Mouse (Mus musculus): Measurements from ENCODE around the gene Gm17949. TPM values are rescaled to one million over a fixed set of nuclear protein-coding genes. Genes with fewer than 3 reads are reported as not detected.
A peak's percentile ranks its signal among the peaks of the same experiment; 100 is the strongest.

Gm17949 gene
- polyA plus RNA-seq (2014; fragmentation: Nextera tagmentation; extraction: Ambion mirVana), result 0.27 and 0.39 TPM in 2 replicates

GRCm38 (mm10) chr17:57011236-57012141 lies at the start of gene Gm17949, which contains the start of gene Gtf2f1:
TSS of gene Gm17949 (plus strand) at chr17:57011469.
TSS of gene Gtf2f1 (minus strand) at chr17:57011288.
- ATAC-seq (replicated peaks; ENCODE audit: low FRiP score) (peak; percentile 90), DNase-seq (ENCODE audit: low spot score) (peak; percentile 98)
- peaks cover 6% of the 10 kb centered on the region; the same call in 1 of the 2 replicates for H3K36me3 ChIP-seq (ENCODE audit: control insufficient read depth, insufficient read depth, low read length)
- H3K4me1 ChIP-seq (replicated peaks; ENCODE audit: control insufficient read depth, insufficient read depth, low read length), result peaks cover 11% of the 10 kb centered on the region
- H3K4me2 ChIP-seq (ENCODE audit: low read depth, low read length, severe bottlenecking), result peak within 1 kb of the TSS; percentile 78
- no peaks in the 10 kb centered on the region for H3K9me3 ChIP-seq (ENCODE audit: control insufficient read depth, low read length)
- peak within 1 kb of the TSS; percentile 76 for H3K4me3 ChIP-seq (ENCODE audit: low read depth, low read length)
- peak within 1 kb of the TSS; percentile 86 for H3K27ac ChIP-seq (ENCODE audit: low read depth, low read length)
- WGBS, result under 1% methylated on average over 48 of the region's 51 CpGs
- H3K9ac ChIP-seq (ENCODE audit: low read length), result peak within 1 kb of the TSS; percentile 80
- no peaks in the 10 kb centered on the region for H3K27me3 ChIP-seq (ENCODE audit: control insufficient read depth, insufficient read depth, low read length)

- Histone ChIP-seq H3K36me3 (ENCODE audit: control insufficient read depth, insufficient read depth, low read length) (no peaks in the 10 kb centered on the region), H3K9ac (ENCODE audit: low read length) (no peak overlapping the region), H3K9me3 (ENCODE audit: control insufficient read depth, low read length) (no peaks in the 10 kb centered on the region), H3K4me2 (ENCODE audit: low read depth, low read length, severe bottlenecking) (no peak overlapping the region), H3K27me3 (ENCODE audit: control insufficient read depth, insufficient read depth, low read length) (no peaks in the 10 kb centered on the region), H3K4me1 (replicated peaks; ENCODE audit: control insufficient read depth, insufficient read depth, low read length) (no peaks in the 10 kb centered on the region), H3K4me3 (ENCODE audit: low read depth, low read length) (no peak overlapping the region), H3K27ac (ENCODE audit: low read depth, low read length) (no peak overlapping the region)
- ATAC-seq (replicated peaks; ENCODE audit: low FRiP score), result no peak
- 88% methylated on average over 4 of the region's 4 CpGs for WGBS
- DNase-seq (ENCODE audit: low spot score), result no peak
Measured at GRCm38 (mm10) chr17:56961880-56962279, 49.4 kb upstream of the Gm17949 start.

- H3K36me3 ChIP-seq (ENCODE audit: control insufficient read depth, insufficient read depth, low read length), result no peaks in the 10 kb centered on the region
- H3K27me3 ChIP-seq (ENCODE audit: control insufficient read depth, insufficient read depth, low read length), result no peaks in the 10 kb centered on the region
- no peak overlapping the region for H3K4me3 ChIP-seq (ENCODE audit: low read depth, low read length)
- no peak overlapping the region for H3K4me2 ChIP-seq (ENCODE audit: low read depth, low read length, severe bottlenecking)
- no peak overlapping the region for H3K27ac ChIP-seq (ENCODE audit: low read depth, low read length)
- no peak for ATAC-seq (replicated peaks; ENCODE audit: low FRiP score)
- H3K9me3 ChIP-seq (ENCODE audit: control insufficient read depth, low read length), result no peaks in the 10 kb centered on the region
- 79% methylated on average over 5 of the region's 5 CpGs for WGBS
- H3K9ac ChIP-seq (ENCODE audit: low read length), result no peak overlapping the region
- no peaks in the 10 kb centered on the region for H3K4me1 ChIP-seq (replicated peaks; ENCODE audit: control insufficient read depth, insufficient read depth, low read length)
- DNase-seq (ENCODE audit: low spot score), result peak; percentile 2
Measured at GRCm38 (mm10) chr17:56962642-56963405, 48.4 kb upstream of the Gm17949 start.

GRCm38 (mm10) chr17:56963646-56964045 lies 47.6 kb upstream of the Gm17949 start:
- Histone ChIP-seq H3K4me3 (ENCODE audit: low read depth, low read length) (no peak overlapping the region), H3K9me3 (ENCODE audit: control insufficient read depth, low read length) (no peaks in the 10 kb centered on the region), H3K4me1 (replicated peaks; ENCODE audit: control insufficient read depth, insufficient read depth, low read length) (no peaks in the 10 kb centered on the region), H3K9ac (ENCODE audit: low read length) (no peak overlapping the region), H3K4me2 (ENCODE audit: low read depth, low read length, severe bottlenecking) (no peak overlapping the region), H3K27ac (ENCODE audit: low read depth, low read length) (no peak overlapping the region), H3K36me3 (ENCODE audit: control insufficient read depth, insufficient read depth, low read length) (no peaks in the 10 kb centered on the region), H3K27me3 (ENCODE audit: control insufficient read depth, insufficient read depth, low read length) (no peaks in the 10 kb centered on the region)
- WGBS, result 80% methylated on average over 6 of the region's 6 CpGs
- no peak for ATAC-seq (replicated peaks; ENCODE audit: low FRiP score)
- DNase-seq (ENCODE audit: low spot score), result no peak

GRCm38 (mm10) chr17:56969321-56969720 lies 41.9 kb upstream of the Gm17949 start:
- DNase-seq (ENCODE audit: low spot score) (no peak), ATAC-seq (replicated peaks; ENCODE audit: low FRiP score) (no peak)
- no peak overlapping the region for H3K27ac ChIP-seq (ENCODE audit: low read depth, low read length)
- no peaks in the 10 kb centered on the region for H3K4me1 ChIP-seq (replicated peaks; ENCODE audit: control insufficient read depth, insufficient read depth, low read length)
- no peaks in the 10 kb centered on the region for H3K9me3 ChIP-seq (ENCODE audit: control insufficient read depth, low read length)
- H3K9ac ChIP-seq (ENCODE audit: low read length), result no peak overlapping the region
- H3K4me3 ChIP-seq (ENCODE audit: low read depth, low read length), result no peak overlapping the region
- 74% methylated on average over 3 of the region's 3 CpGs for WGBS
- no peaks in the 10 kb centered on the region for H3K27me3 ChIP-seq (ENCODE audit: control insufficient read depth, insufficient read depth, low read length)
- H3K36me3 ChIP-seq (ENCODE audit: control insufficient read depth, insufficient read depth, low read length), result no peaks in the 10 kb centered on the region
- no peak overlapping the region for H3K4me2 ChIP-seq (ENCODE audit: low read depth, low read length, severe bottlenecking)

- Histone ChIP-seq H3K9ac (ENCODE audit: low read length) (no peak overlapping the region), H3K4me1 (replicated peaks; ENCODE audit: control insufficient read depth, insufficient read depth, low read length) (no peaks in the 10 kb centered on the region), H3K4me3 (ENCODE audit: low read depth, low read length) (no peak overlapping the region), H3K27ac (ENCODE audit: low read depth, low read length) (no peak overlapping the region), H3K27me3 (ENCODE audit: control insufficient read depth, insufficient read depth, low read length) (no peaks in the 10 kb centered on the region), H3K4me2 (ENCODE audit: low read depth, low read length, severe bottlenecking) (no peak overlapping the region), H3K36me3 (ENCODE audit: control insufficient read depth, insufficient read depth, low read length) (no peaks in the 10 kb centered on the region), H3K9me3 (ENCODE audit: control insufficient read depth, low read length) (no peaks in the 10 kb centered on the region)
- ATAC-seq (replicated peaks; ENCODE audit: low FRiP score), result no peak
- peak; percentile 15 for DNase-seq (ENCODE audit: low spot score)
- 71% methylated on average over 5 of the region's 5 CpGs for WGBS
Measured at GRCm38 (mm10) chr17:56970081-56970480, 41.2 kb upstream of the Gm17949 start.

GRCm38 (mm10) chr17:56973956-56974707 lies 37.1 kb upstream of the Gm17949 start:
- Histone ChIP-seq H3K9me3 (ENCODE audit: control insufficient read depth, low read length) (no peaks in the 10 kb centered on the region), H3K36me3 (ENCODE audit: control insufficient read depth, insufficient read depth, low read length) (no peaks in the 10 kb centered on the region), H3K27ac (ENCODE audit: low read depth, low read length) (no peak overlapping the region), H3K27me3 (ENCODE audit: control insufficient read depth, insufficient read depth, low read length) (no peaks in the 10 kb centered on the region), H3K4me3 (ENCODE audit: low read depth, low read length) (no peak overlapping the region), H3K4me2 (ENCODE audit: low read depth, low read length, severe bottlenecking) (no peak overlapping the region), H3K9ac (ENCODE audit: low read length) (no peak overlapping the region), H3K4me1 (replicated peaks; ENCODE audit: control insufficient read depth, insufficient read depth, low read length) (no peaks in the 10 kb centered on the region)
- no peak for ATAC-seq (replicated peaks; ENCODE audit: low FRiP score)
- WGBS, result 66% methylated on average over 13 of the region's 14 CpGs
- DNase-seq (ENCODE audit: low spot score), result peak; percentile 41

- DNase-seq (ENCODE audit: low spot score) (peak; percentile 38), ATAC-seq (replicated peaks; ENCODE audit: low FRiP score) (no peak)
- Histone ChIP-seq H3K4me1 (replicated peaks; ENCODE audit: control insufficient read depth, insufficient read depth, low read length) (no peaks in the 10 kb centered on the region), H3K27ac (ENCODE audit: low read depth, low read length) (no peak overlapping the region), H3K27me3 (ENCODE audit: control insufficient read depth, insufficient read depth, low read length) (no peaks in the 10 kb centered on the region), H3K36me3 (ENCODE audit: control insufficient read depth, insufficient read depth, low read length) (no peaks in the 10 kb centered on the region), H3K9ac (ENCODE audit: low read length) (no peak overlapping the region), H3K9me3 (ENCODE audit: control insufficient read depth, low read length) (no peaks in the 10 kb centered on the region), H3K4me3 (ENCODE audit: low read depth, low read length) (no peak overlapping the region), H3K4me2 (ENCODE audit: low read depth, low read length, severe bottlenecking) (no peak overlapping the region)
- WGBS, result 75% methylated on average over 5 of the region's 5 CpGs
Measured at GRCm38 (mm10) chr17:56974708-56975240, 36.5 kb upstream of the Gm17949 start.
